Mouse (Mus musculus) C2C12 (cell line): ENCODE data around the gene Dclk3.

Source experiments
- CTCF ChIP-seq: IDR thresholded peaks from one replicate; pipeline ENCODE4 v1.5.1; 2011; ENCODE audit not compliant: control insufficient read depth, insufficient read depth, insufficient read length
- MYOG ChIP-seq: IDR thresholded peaks from one replicate; pipeline ENCODE4 v1.6.1; 2011; ENCODE audit not compliant: control insufficient read depth, insufficient read length; ENCODE audit errors: extremely low read depth

DNA sequence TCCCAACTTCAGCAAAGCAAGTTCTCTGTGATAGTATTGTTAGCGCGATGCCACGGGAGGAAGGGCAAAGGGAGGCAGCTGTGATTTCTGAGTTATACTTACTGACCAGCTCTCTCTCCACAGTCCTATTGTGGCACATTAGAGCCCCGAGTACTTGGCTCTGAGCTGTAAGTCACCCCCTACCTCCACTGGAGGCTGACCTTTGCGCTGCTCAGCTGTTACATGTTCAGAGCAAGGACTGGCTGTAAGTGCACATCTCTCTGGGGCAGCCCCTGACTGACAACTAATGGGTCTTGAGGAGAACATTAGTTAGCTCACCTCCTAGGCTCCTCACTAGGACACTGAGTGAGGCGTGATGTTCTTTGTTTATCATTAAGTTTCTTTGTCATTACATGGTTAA, 1.6 kb downstream of the Dclk3 start:
- TF ChIP-seq CTCF = no peak
- no peak for TF ChIP-seq MYOG
